Mouse (Mus musculus) kidney, embryonic 16.5 days (tissue): Measurements from ENCODE around the gene Rpusd2. TPM values are rescaled to one million over a fixed set of nuclear protein-coding genes. Genes with fewer than 3 reads are reported as not detected.

ENCODE experiments used
- ATAC-seq: fragments of 200-750 bp; cut with Nextera tagmentation; 2 replicates; pipeline ENCODE4 v1.8.0; 2017; ENCODE audit warnings: moderate TSS enrichment; ENCODE audit not compliant: low FRiP score, low TSS enrichment
- H3K27ac ChIP-seq: fragments of 300-500 bp; sonication (generic); 2 replicates; pipeline ENCODE4 v1.5.1; 2014; ENCODE audit warnings: low read length
- H3K27me3 ChIP-seq: fragments of 300-500 bp; sonication (generic); 2 replicates; pipeline ENCODE4 v1.6.1; 2014; ENCODE audit warnings: low read length, control low read depth, mixed read lengths; ENCODE audit not compliant: insufficient read depth
- H3K36me3 ChIP-seq: fragments of 300-500 bp; sonication (generic); 2 replicates; pipeline ENCODE4 v1.6.1; 2014; ENCODE audit warnings: low read length, control low read depth, mixed read lengths; ENCODE audit not compliant: insufficient read depth
- H3K4me1 ChIP-seq: fragments of 300-500 bp; sonication (generic); 2 replicates; pipeline ENCODE4 v1.6.1; 2014; ENCODE audit warnings: low read length, control low read depth, mixed read lengths; ENCODE audit not compliant: insufficient read depth
- H3K4me2 ChIP-seq: fragments of 300-500 bp; sonication (generic); replicated peaks from 2 replicates; pipeline ENCODE4 v1.6.1; 2014; ENCODE audit warnings: low read depth, low read length
- H3K4me3 ChIP-seq: fragments of 300-500 bp; sonication (generic); 2 replicates; pipeline ENCODE4 v1.5.1; 2014; ENCODE audit warnings: mild to moderate bottlenecking, low read length
- H3K9ac ChIP-seq: fragments of 300-500 bp; sonication (generic); replicated peaks from 2 replicates; pipeline ENCODE4 v1.6.1; 2014; ENCODE audit warnings: low read length
- H3K9me3 ChIP-seq: fragments of 300-500 bp; sonication (generic); 2 replicates; pipeline ENCODE4 v1.6.1; 2016; ENCODE audit warnings: low read length, control low read depth
- WGBS: fragments of 180-500 bp; shearing (Covaris S2); extraction: QIAGEN DNeasy Blood & Tissue Kit; methylation state at CpG from one replicate; pipeline ENCODE4 v1.1.7; 2014; 5-methylcytosine and 5-hydroxymethylcytosine counted together
- polyA plus RNA-seq: library from polyadenylated mRNA; unstranded; fragments of >200 nt; fragmentation: Nextera tagmentation; extraction: Ambion mirVana; gene quantifications from 2 replicates; pipeline ENCODE4 v1.2.1, GENCODE M21; 2015

Rpusd2 gene
- polyA plus RNA-seq, 1 experiment from 2014 or later = 4.5 TPM

GRCm38 (mm10) chr2:119060139-119060538 lies 25.5 kb downstream of the Rpusd2 start:
- Histone ChIP-seq H3K4me1 (no peaks in the 10 kb centered on the region), H3K27ac (no peak overlapping the region), H3K36me3 (peaks cover 14% of the 10 kb centered on the region), H3K4me2 (no peak overlapping the region), H3K4me3 (no peak overlapping the region), H3K27me3 (no peaks in the 10 kb centered on the region), H3K9ac (no peak overlapping the region), H3K9me3 (no peaks in the 10 kb centered on the region)
- no peak for ATAC-seq
- 100% methylated on average over 2 of the region's 2 CpGs for WGBS

- no peaks in the 10 kb centered on the region for H3K9me3 ChIP-seq
- H3K4me3 ChIP-seq = no peak overlapping the region
- H3K9ac ChIP-seq = no peak overlapping the region
- H3K4me1 ChIP-seq = no peaks in the 10 kb centered on the region
- H3K36me3 ChIP-seq = peaks cover 12% of the 10 kb centered on the region; the same call in 1 of the 2 replicates
- no peaks in the 10 kb centered on the region for H3K27me3 ChIP-seq
- ATAC-seq = no peak
- H3K4me2 ChIP-seq = no peak overlapping the region
- WGBS = 92% methylated on average over 4 of the region's 4 CpGs
- H3K27ac ChIP-seq = no peak overlapping the region
These were observed 37.8 kb downstream of the Rpusd2 start for GRCm38 (mm10) chr2:119072397-119072796.

GRCm38 (mm10) chr2:119086156-119086555 lies 51.6 kb downstream of the Rpusd2 start:
- Histone ChIP-seq H3K27me3 (no peaks in the 10 kb centered on the region), H3K4me2 (no peak overlapping the region), H3K4me3 (no peak overlapping the region), H3K9ac (no peak overlapping the region), H3K4me1 (no peaks in the 10 kb centered on the region), H3K27ac (no peak overlapping the region), H3K9me3 (no peaks in the 10 kb centered on the region), H3K36me3 (peaks cover 18% of the 10 kb centered on the region; the same call in 1 of the 2 replicates)
- 92% methylated on average over 2 of the region's 2 CpGs for WGBS
- no peak for ATAC-seq

Other genes starting within 250 kb of the Rpusd2 start
- 113 and 119 TPM in 2 replicates for gene Knstrn, start 220.8 kb upstream of the Rpusd2 start, polyA plus RNA-seq
- 91.0 and 91.1 TPM in 2 replicates for gene Ivd, start 172.8 kb upstream of the Rpusd2 start, polyA plus RNA-seq
- gene Bahd1, start 134.4 kb upstream of the Rpusd2 start, polyA plus RNA-seq = 3.1 and 3.5 TPM in 2 replicates
- gene Chst14, start 108.3 kb upstream of the Rpusd2 start, polyA plus RNA-seq = 26.8 and 28.6 TPM in 2 replicates
- 23.3 and 26.9 TPM in 2 replicates for gene Ccdc32, start 5.4 kb upstream of the Rpusd2 start, polyA plus RNA-seq
- gene Knl1, start 12.3 kb downstream of the Rpusd2 start, polyA plus RNA-seq = 38.3 and 47.0 TPM in 2 replicates
- gene Rad51, start 78.0 kb downstream of the Rpusd2 start, polyA plus RNA-seq = 50.7 and 51.8 TPM in 2 replicates
- gene Rmdn3, start 122.2 kb downstream of the Rpusd2 start, polyA plus RNA-seq = 46.4 and 47.0 TPM in 2 replicates
- 34.5 and 38.8 TPM in 2 replicates for gene Gchfr, start 133.0 kb downstream of the Rpusd2 start, polyA plus RNA-seq
- gene Gm14137, start 139.7 kb downstream of the Rpusd2 start, polyA plus RNA-seq = 0.56 and 0.85 TPM in 2 replicates
- 64.1 and 67.2 TPM in 2 replicates for gene Zfyve19, start 173.8 kb downstream of the Rpusd2 start, polyA plus RNA-seq
- 21.0 and 21.6 TPM in 2 replicates for gene Dnajc17, start 174.0 kb downstream of the Rpusd2 start, polyA plus RNA-seq
- 1.0 and 1.2 TPM in 2 replicates for gene Ppp1r14d, start 195.1 kb downstream of the Rpusd2 start, polyA plus RNA-seq
- 48.9 and 49.4 TPM in 2 replicates for gene Spint1, start 202.6 kb downstream of the Rpusd2 start, polyA plus RNA-seq
- 1.8 and 2.3 TPM in 2 replicates for gene Rhov, start 236.5 kb downstream of the Rpusd2 start, polyA plus RNA-seq